Mouse (Mus musculus): ENCODE measurements around the gene C8b. TPM values are rescaled to one million over a fixed set of nuclear protein-coding genes. Genes with fewer than 3 reads are reported as not detected.

C8b gene
- not detected for polyA plus RNA-seq (2017; shearing (Covaris generic))

GRCm38 (mm10) chr4:104766065-104766464, at the start of gene C8b:
TSS of gene C8b (plus strand) at chr4:104766317.

Other genes starting within 250 kb of the C8b start
- gene Gm17662, start 91.0 kb downstream of the C8b start, polyA plus RNA-seq (2017; shearing (Covaris generic)): not detected
- gene C8a, start 110.1 kb downstream of the C8b start, polyA plus RNA-seq (2017; shearing (Covaris generic)): not detected
- not detected for gene Fyb2, start 147.1 kb downstream of the C8b start, polyA plus RNA-seq (2017; shearing (Covaris generic))